27 mouse cellular contexts compared by ENCODE assay signal in genomic region chr1:23798306-23798705, GRCm38 (mm10). TPM values are rescaled to one million over a fixed set of nuclear protein-coding genes. Genes with fewer than 3 reads are reported as not detected.
DNase-seq lines count a peak whose midpoint lies in the region; ATAC-seq lines count a peak whose summit lies in the region.
"Had no signal": no experiment of that assay in that cellular context is flagged by ENCODE, and none has a peak within 500 bp of the region (broad histone marks: within the 10 kb centered on the region; RNA-seq: fewer than 3 reads in every experiment).

No protein-coding gene starts in this region.

- ATAC-seq in cerebellum, adult (ENCODE audit: insufficient number of reproducible peaks, low FRiP score, low TSS enrichment): no peak
- ATAC-seq in kidney, embryonic 15.5 days (replicated peaks; ENCODE audit: low FRiP score): 0 out of 2 replicates have a peak, but pooled peaks have one; percentile 22
- ATAC-seq: forebrain, embryonic 16.5 days; inflammation-experienced regulatory T-cells, adult 6 months had no signal

- no peak overlapping the region for H3K4me2 ChIP-seq in kidney, embryonic 15.5 days
- H3K4me2 ChIP-seq: embryonic facial prominence, embryonic 13.5 days; heart, embryonic 11.5 days; hindbrain, embryonic 14.5 days; limb, embryonic 13.5 days; liver, embryonic 11.5 days; lung, embryonic 15.5 days; midbrain, embryonic 12.5 days; neural tube, embryonic 13.5 days had no signal

- 67% methylated on average over 9 of the region's 9 CpGs for WGBS in kidney, embryonic 15.5 days

- no peaks in the 10 kb centered on the region for H3K36me3 ChIP-seq in kidney, embryonic 15.5 days
- H3K36me3 ChIP-seq: embryonic facial prominence, embryonic 13.5 days; forebrain, embryonic 10.5 days; limb, embryonic 13.5 days; lung, embryonic 15.5 days; midbrain, embryonic 12.5 days; neural tube, embryonic 13.5 days had no signal

- 0 out of 2 replicates have a peak, but pooled peaks cover 7% of the 10 kb centered on the region for H3K27me3 ChIP-seq in kidney, embryonic 15.5 days
- H3K27me3 ChIP-seq: limb, embryonic 13.5 days; lung, embryonic 15.5 days; midbrain, embryonic 12.5 days; neural tube, embryonic 13.5 days had no signal

- no peaks in the 10 kb centered on the region for H3K4me1 ChIP-seq in kidney, embryonic 15.5 days
- H3K4me1 ChIP-seq: embryonic facial prominence, embryonic 13.5 days; forebrain, embryonic 10.5 days; limb, embryonic 13.5 days; lung, embryonic 15.5 days; midbrain, embryonic 12.5 days; neural tube, embryonic 13.5 days had no signal

- peak; percentile 26 for DNase-seq in cerebellum, adult 9-10 months
- peak; percentile 43 for DNase-seq in kidney, adult 18-20 months
- no peak for DNase-seq in kidney, postnatal 4 days
- no peak for DNase-seq in natural killer cell, adult 2 months (ENCODE audit: low spot score in 2 of 2)
- no peak for DNase-seq in heart, postnatal 4 days
- DNase-seq: adrenal gland, postnatal 25 days; gastrocnemius, adult 2 months; gastrocnemius, postnatal 36 days; heart, adult 18-20 months; thymus, adult 2 months; thymus, postnatal 36 days had no signal

- no peak overlapping the region for H3K4me3 ChIP-seq in kidney, embryonic 15.5 days (replicated peaks)
- H3K4me3 ChIP-seq: embryonic facial prominence, embryonic 13.5 days; forebrain, embryonic 10.5 days; gastrocnemius, adult 2 months; limb, embryonic 13.5 days; lung, embryonic 15.5 days; midbrain, embryonic 12.5 days; myocyte; neural tube, embryonic 13.5 days had no signal

- no peak overlapping the region for H3K9ac ChIP-seq in kidney, embryonic 15.5 days
- H3K9ac ChIP-seq: embryonic facial prominence, embryonic 13.5 days; hindbrain, embryonic 14.5 days; limb, embryonic 13.5 days; lung, embryonic 15.5 days; midbrain, embryonic 12.5 days; neural tube, embryonic 13.5 days had no signal

- H3K27ac ChIP-seq in kidney, embryonic 15.5 days: no peak overlapping the region
- H3K27ac ChIP-seq: embryonic facial prominence, embryonic 13.5 days; forebrain, embryonic 10.5 days; gastrocnemius, adult 2 months; hindbrain, embryonic 14.5 days; kidney, postnatal 0 days; limb, embryonic 13.5 days; lung, embryonic 15.5 days; midbrain, embryonic 12.5 days; neural tube, embryonic 13.5 days had no signal

- no peaks in the 10 kb centered on the region for H3K9me3 ChIP-seq in kidney, embryonic 15.5 days (replicated peaks)
- H3K9me3 ChIP-seq: embryonic facial prominence, embryonic 13.5 days; forebrain, embryonic 10.5 days; limb, embryonic 13.5 days; lung, embryonic 15.5 days; midbrain, embryonic 12.5 days; neural tube, embryonic 13.5 days had no signal

RNA-seq across cellular contexts. Expression of gene B3gat2, which starts 36.8 kb away (rescaled TPM):
- polyA plus RNA-seq in kidney, embryonic 15.5 days (2015; fragmentation: Nextera tagmentation; extraction: Ambion mirVana): 8.8 and 9.5 TPM in 2 replicates
- not detected for total RNA-seq in heart, postnatal 4 days (2021)
- total RNA-seq: adrenal gland, postnatal 25 days; gastrocnemius, adult 2 months; gastrocnemius, postnatal 36 days; heart, adult 18-20 months; hematopoietic stem cell, adult 5-6 weeks had no signal

Comparison
In these comparisons a context has a peak if more than half of its experiments do, and no peak if none do; other contexts are left out.
1. DNase-seq: peak in cerebellum, adult 9-10 months (single experiment) and kidney, adult 18-20 months (single experiment); none in kidney, postnatal 4 days (0 of 2), natural killer cell, adult 2 months (0 of 2) and heart, postnatal 4 days (single experiment).